Mouse (Mus musculus): Measurements from ENCODE around the gene Ssrp1.
A peak's percentile ranks its signal among the peaks of the same experiment; 100 is the strongest.

The Ssrp1 gene

DNA sequence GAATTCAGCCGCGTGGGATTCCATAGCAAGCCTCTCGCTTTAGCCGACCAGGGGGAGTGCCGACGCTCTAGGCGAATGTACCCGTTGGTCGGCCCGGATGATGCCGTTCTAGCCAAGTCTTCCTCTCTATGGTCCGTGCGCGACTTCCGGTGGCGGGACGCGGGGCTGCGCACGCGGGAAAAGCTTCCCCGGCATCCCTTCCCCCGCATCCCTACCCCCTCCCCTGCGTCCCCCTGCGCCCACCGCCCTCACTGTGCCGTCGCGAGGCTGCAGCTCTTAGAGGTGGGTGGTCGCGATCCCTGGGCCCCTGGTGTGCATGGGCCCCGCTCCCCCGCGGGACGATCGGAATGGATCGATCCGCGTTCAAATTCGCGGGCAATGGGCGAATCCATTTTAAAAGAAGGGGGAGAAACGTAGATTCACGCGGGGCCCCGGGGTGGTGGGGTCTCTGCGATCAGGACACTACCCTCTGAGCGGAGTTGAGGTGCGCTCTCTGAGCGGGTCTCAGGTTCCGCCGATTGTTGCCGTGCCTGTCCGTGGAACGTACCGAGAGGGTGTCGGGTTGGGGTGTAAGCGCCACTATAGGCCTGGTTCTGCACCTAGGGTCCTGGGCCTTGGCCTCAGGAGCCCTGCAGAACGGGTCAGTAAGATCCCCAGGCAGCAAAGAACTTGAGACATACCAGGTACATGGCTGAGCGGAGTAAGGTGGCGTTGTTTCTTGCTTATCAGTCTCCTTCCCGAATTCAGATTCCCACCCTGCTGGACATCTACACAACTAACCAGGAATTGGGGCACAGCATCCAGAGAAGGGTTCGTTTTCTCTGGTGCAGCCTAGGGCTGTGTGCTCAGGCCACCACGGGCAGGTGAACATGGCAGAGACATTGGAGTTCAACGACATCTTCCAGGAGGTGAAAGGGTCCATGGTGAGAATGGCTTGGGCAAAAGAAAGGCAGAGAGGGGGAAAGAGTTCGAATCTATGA, at the start of gene Ssrp1, which contains the start of gene P2rx3:
Gene Ssrp1, plus strand, starts transcription at position 188 of the 980 bp plus-strand sequence.
Gene P2rx3, minus strand, starts transcription at position 416 of the 980 bp plus-strand sequence.
- peak; percentile 78 to 85 for DNase-seq

- DNase-seq: no peak
Measured at GRCm38 (mm10) chr2:84987930-84988329, 49.1 kb upstream of the Ssrp1 start, which contains the start of gene Prg3. Gene Prg3 (plus strand): TSS chr2:84988215.

DNA sequence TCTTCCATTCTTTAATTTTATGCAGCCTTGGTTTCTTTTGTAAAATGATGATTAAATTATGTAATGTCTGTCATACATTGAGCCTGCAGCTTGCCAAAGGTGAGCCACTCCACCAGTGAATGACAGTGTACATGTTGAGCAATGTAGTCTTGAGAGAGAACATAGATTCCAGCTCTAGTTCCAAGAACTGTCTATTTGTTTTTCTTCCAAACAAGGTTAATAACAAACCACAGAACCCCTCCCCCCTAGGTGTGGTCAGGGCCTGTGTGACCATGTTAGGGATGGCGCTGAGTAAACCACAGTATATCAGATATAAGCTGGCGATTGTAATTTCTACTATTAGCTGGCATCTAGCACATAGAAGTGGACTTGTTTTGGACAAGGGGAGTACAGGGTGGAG, 40.7 kb upstream of the Ssrp1 start:
- DNase-seq: no peak

DNA sequence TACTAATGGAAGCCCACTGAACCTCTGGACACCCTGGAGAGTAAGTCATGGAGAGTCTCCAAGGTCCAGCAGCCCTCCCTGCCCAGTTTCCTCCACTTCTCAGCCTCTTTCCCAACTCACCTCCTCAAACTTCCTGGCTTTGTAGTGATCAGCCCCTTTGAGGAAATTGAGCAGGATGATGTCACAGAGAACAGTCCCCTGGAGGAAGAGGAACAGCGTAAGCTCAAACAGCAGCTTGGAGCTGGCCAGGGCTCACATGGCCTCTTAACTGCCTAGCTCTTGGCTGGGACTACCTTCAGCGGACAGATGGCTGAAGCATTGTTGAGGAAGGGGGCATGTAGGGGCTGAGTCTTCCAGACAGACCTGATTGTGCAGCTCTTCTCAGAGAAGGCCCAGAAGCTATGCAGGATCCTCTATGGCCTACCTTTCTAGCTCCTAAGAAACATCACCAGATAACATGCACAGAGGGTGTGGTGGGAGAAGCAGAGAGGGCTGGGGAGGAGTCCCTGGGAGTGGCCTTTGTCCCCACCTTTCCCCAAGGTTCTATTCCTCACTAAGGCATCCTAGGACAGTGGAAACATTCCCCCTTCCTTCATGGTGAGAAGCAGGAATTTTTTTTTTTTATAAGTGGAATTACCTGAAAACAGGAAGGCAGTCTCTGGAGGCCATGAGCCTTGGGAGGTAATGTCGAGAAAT, 37.4 kb upstream of the Ssrp1 start:
- DNase-seq: no peak

- no peak for DNase-seq
Measured at GRCm38 (mm10) chr2:85001497-85001896, 35.5 kb upstream of the Ssrp1 start.

GRCm38 (mm10) chr2:85002575-85002974, 34.5 kb upstream of the Ssrp1 start:
- DNase-seq: no peak

DNA sequence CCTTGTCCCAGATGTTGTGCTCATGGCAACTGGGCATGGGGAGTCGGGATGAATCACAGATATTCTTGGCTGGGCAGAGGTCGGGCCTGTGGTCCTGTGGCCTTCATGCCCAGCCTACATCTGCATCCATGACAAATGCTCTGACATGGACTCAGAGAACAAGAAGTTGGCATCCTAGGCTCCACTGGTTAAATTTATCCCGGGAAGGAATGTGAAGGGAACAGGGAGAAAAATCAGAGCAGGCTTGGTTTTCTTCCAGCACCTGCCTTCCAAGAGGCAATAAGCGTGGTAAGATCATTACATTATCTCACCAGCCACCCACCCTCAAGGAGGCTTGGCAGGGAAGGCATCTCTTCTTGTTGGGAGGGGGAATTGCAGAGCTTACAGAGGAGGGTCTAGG, 32.7 kb upstream of the Ssrp1 start:
- no peak for DNase-seq

- DNase-seq: no peak
Measured at GRCm38 (mm10) chr2:85006600-85006999, 30.4 kb upstream of the Ssrp1 start.

- DNase-seq: no peak
Measured at GRCm38 (mm10) chr2:85007729-85008128, 29.3 kb upstream of the Ssrp1 start.

GRCm38 (mm10) chr2:85009212-85009611, 27.8 kb upstream of the Ssrp1 start:
- no peak for DNase-seq

GRCm38 (mm10) chr2:85011906-85012604, 25.0 kb upstream of the Ssrp1 start:
- no peak for DNase-seq

DNA sequence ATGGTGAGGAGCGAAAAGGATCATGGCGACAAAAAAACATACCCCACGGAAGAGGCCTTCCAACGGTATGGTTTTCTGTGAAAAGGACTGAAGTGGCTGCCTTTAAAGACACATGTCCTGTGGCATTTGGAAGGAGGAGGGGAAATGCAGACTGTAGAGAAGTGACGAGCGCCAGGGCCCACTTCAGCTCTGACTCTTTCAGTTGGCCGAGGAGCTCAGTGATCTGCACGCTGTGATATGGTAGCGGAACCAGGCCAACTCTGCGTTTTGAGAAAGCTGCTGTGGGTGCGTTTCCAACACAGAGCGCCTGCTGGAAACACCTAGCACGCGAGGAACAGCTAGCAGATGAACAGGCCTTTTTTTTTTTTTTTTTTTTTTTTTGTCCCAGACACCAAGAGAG, 24.4 kb upstream of the Ssrp1 start:
- DNase-seq: no peak

DNA sequence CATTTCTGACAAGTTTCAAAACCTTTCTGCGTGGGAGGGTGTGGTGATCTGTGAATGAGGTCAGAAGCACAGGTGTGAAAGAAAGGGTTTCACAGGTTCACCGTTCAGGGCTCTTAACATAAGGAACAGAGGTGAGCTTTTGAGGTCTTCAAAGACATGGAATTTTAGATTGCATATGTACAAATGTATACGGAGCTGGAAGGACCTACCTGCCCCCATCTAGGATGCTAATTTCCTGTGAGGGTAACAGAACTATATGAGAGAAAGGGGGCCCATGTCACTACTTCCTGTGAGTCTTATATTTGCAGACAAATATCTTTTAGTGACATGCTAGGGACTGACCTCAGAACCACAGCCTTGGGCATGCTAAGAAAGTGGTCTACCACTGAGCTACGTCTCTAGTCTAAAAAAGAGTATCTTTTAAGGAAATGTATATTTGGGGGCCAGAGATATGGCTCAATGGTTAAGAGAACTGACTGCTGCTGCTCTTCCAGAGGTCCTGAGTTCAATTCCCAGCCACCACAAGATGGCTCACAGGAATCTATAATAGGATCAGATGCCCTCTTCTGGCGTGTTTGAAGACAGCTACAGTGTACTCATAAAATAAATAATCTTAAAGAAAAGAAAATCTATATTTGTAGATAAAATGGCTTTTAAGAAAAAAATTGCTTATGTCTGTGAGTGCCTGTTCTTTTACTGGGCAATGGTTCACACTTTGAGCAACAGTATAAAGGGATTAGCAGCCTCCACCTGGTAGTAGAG, 23.0 kb upstream of the Ssrp1 start:
- no peak for DNase-seq

DNA sequence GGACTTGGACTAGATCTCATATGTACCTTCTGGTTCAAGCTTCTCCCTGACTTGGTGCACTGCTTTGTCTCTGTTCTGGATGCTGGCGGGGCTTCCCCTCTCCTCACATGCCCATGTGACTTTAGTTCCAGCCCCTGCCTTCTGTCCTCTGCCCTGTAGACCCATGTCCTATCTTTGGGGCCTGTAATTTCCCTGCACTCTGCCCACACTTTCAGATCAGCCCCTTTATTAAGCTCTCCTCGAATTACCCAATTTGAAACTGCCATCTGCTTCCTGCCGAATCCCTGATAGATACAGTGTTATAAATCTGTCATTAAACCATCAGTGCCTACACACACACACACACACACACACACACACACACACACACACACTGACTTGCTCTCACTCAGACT, 22.4 kb upstream of the Ssrp1 start:
- no peak for DNase-seq

DNA sequence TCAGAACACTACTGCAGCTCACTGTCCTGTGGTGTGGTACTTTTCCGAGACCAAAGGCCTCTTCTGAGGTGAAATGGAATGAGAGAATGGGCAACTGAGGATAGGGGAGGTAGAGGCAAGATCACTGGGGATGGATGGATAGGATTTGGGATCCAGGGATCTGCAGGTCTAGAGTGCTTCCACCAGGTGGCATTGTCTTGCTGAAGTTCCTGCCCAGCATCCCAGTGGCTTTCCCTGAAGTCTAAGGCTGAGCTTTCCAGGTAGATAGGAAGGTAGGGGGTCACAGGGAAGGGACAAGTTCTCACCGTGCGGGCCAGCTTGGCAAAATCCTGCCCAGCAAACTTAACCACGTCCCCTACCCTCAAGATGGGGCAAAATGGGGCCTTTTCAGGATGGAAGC, 15.0 kb upstream of the Ssrp1 start:
- DNase-seq: no peak

GRCm38 (mm10) chr2:85026178-85026577, 10.9 kb upstream of the Ssrp1 start:
- no peak for DNase-seq

- no peak for DNase-seq
Measured at GRCm38 (mm10) chr2:85027281-85027680, 9.8 kb upstream of the Ssrp1 start.

GRCm38 (mm10) chr2:85029897-85030296, 7.1 kb upstream of the Ssrp1 start:
- DNase-seq: no peak

- no peak for DNase-seq
Measured at GRCm38 (mm10) chr2:85030989-85031388, 6.0 kb upstream of the Ssrp1 start.

DNA sequence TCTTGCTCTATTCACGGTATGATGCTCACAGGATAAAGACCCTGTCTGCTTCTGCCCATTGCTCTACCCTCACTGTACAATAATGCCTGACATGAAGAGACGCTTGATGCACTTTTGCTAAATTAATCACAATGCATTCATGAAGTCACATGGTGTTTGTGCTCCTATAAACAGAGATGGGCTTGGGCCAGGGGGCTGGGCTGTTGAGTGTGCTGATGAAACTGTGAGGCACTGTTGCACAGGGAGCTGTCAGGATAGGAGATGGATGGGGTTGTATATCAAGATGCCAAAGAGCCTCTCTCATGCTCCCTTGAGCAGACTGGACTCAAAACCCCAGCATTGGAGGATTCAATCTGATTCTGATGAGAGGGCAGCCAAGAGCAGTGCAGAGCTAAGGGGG, 3.9 kb upstream of the Ssrp1 start:
- DNase-seq: no peak

GRCm38 (mm10) chr2:85034169-85034568, 2.9 kb upstream of the Ssrp1 start:
- DNase-seq: no peak

GRCm38 (mm10) chr2:85036507-85037046, 457 bp upstream of the Ssrp1 start:
- no peak for DNase-seq
